Mouse (Mus musculus) kidney, adult 11 months (tissue): ENCODE measurements around the gene Tpm3-rs7.
"Not testable (repeated sequence)": the region's sequence is repeated elsewhere in the genome, so short reads cannot be mapped to it uniquely, and the experiment has no call there.

Source experiments
- DNase-seq: peaks from one replicate; pipeline ENCODE4 v3.0.0; 2022

Gene Tpm3-rs7

GRCm38 (mm10) chr14:113314499-113314898 lies at the start of gene Tpm3-rs7:
Gene Tpm3-rs7, plus strand, starts transcription at chr14:113314608.
- DNase-seq, result not testable (repeated sequence)

- DNase-seq, result no peak
Observed at GRCm38 (mm10) chr14:113317023-113317422, 2.6 kb downstream of the Tpm3-rs7 start.

GRCm38 (mm10) chr14:113363361-113363760 lies 49.0 kb downstream of the Tpm3-rs7 start:
- DNase-seq, result no peak
